Mouse (Mus musculus) forebrain, embryonic 14.5 days (tissue): ENCODE results near the gene Rnf220. TPM values are rescaled to one million over a fixed set of nuclear protein-coding genes. Genes with fewer than 3 reads are reported as not detected.

ENCODE experiments used
- ATAC-seq: fragments of 200-750 bp; cut with Nextera tagmentation; 2 replicates; pipeline ENCODE4 v1.8.0; 2017; ENCODE audit warnings: mild to moderate bottlenecking, moderate library complexity
- DNase-seq: peaks from one replicate; pipeline ENCODE4 v3.0.0-alpha.2; 2015; ENCODE audit warnings: low spot score
- H3K27ac ChIP-seq: fragments of 300-500 bp; sonication (generic); 2 replicates; pipeline ENCODE4 v1.5.1; 2014; ENCODE audit warnings: low read depth, mild to moderate bottlenecking, control low read depth, low read length, moderate library complexity
- H3K27me3 ChIP-seq: fragments of 300-500 bp; sonication (generic); replicated peaks from 2 replicates; pipeline ENCODE4 v1.6.1; 2014; ENCODE audit warnings: low read length, control low read depth, mixed read lengths; ENCODE audit not compliant: control insufficient read depth, insufficient read depth
- H3K36me3 ChIP-seq: fragments of 300-500 bp; sonication (generic); 2 replicates; pipeline ENCODE4 v1.6.1; 2014; ENCODE audit warnings: low read length, control low read depth; ENCODE audit not compliant: control insufficient read depth, insufficient read depth
- H3K4me1 ChIP-seq: fragments of 300-500 bp; sonication (generic); 2 replicates; pipeline ENCODE4 v1.6.1; 2014; ENCODE audit warnings: antibody characterized with exemption, low read length, control low read depth; ENCODE audit not compliant: control insufficient read depth, insufficient read depth
- H3K4me2 ChIP-seq: fragments of 300-500 bp; sonication (generic); 2 replicates; pipeline ENCODE4 v1.6.1; 2014; ENCODE audit warnings: mild to moderate bottlenecking, control low read depth, low read length
- H3K4me3 ChIP-seq: fragments of 300-500 bp; sonication (generic); 2 replicates; pipeline ENCODE4 v1.5.1; 2014; ENCODE audit warnings: low read depth, low read length, control low read depth
- H3K9ac ChIP-seq: fragments of 300-500 bp; sonication (generic); 2 replicates; pipeline ENCODE4 v1.6.1; 2014; ENCODE audit warnings: mild to moderate bottlenecking, low read length, control low read depth, moderate library complexity
- H3K9me3 ChIP-seq: fragments of 300-500 bp; sonication (generic); replicated peaks from 2 replicates; pipeline ENCODE4 v1.6.1; 2016; ENCODE audit warnings: low read length, control low read depth, mixed read lengths; ENCODE audit not compliant: control insufficient read depth
- WGBS: fragments of 180-500 bp; shearing (Covaris S2); extraction: QIAGEN DNeasy Blood & Tissue Kit; methylation state at CpG from one replicate; pipeline ENCODE4 v1.1.7; 2014; 5-methylcytosine and 5-hydroxymethylcytosine counted together
- polyA plus RNA-seq: library from polyadenylated mRNA; unstranded; fragments of >200 nt; fragmentation: Nextera tagmentation; extraction: Ambion mirVana; gene quantifications from 2 replicates; pipeline ENCODE4 v1.2.1, GENCODE M21; 2014

The Rnf220 gene
- polyA plus RNA-seq, 1 experiment from 2014 or later, result 84.3 TPM

GRCm38 (mm10) chr4:117297819-117298218 is 199.0 kb downstream of the Rnf220 start:
- no peak overlapping the region for H3K27ac ChIP-seq
- H3K4me2 ChIP-seq, result no peak overlapping the region
- WGBS, result 85% methylated on average over 9 of the region's 9 CpGs
- no peaks in the 10 kb centered on the region for H3K36me3 ChIP-seq
- no peaks in the 10 kb centered on the region for H3K9me3 ChIP-seq
- no peak overlapping the region for H3K4me3 ChIP-seq
- no peak for DNase-seq
- H3K27me3 ChIP-seq, result peaks cover 13% of the 10 kb centered on the region
- no peak for ATAC-seq
- H3K9ac ChIP-seq, result no peak overlapping the region
- H3K4me1 ChIP-seq, result no peaks in the 10 kb centered on the region

GRCm38 (mm10) chr4:117296849-117297593 is 199.8 kb downstream of the Rnf220 start:
- ATAC-seq, result no peak
- no peak overlapping the region for H3K9ac ChIP-seq
- H3K27me3 ChIP-seq, result 0 out of 2 replicates have a peak, but pooled peaks cover 6% of the 10 kb centered on the region
- 86% methylated on average over 19 of the region's 19 CpGs for WGBS
- DNase-seq, result no peak
- H3K4me1 ChIP-seq, result no peaks in the 10 kb centered on the region
- no peaks in the 10 kb centered on the region for H3K9me3 ChIP-seq
- H3K4me2 ChIP-seq, result no peak overlapping the region
- H3K27ac ChIP-seq, result no peak overlapping the region
- no peak overlapping the region for H3K4me3 ChIP-seq
- no peaks in the 10 kb centered on the region for H3K36me3 ChIP-seq

GRCm38 (mm10) chr4:117291696-117292095 is 205.2 kb downstream of the Rnf220 start:
- H3K36me3 ChIP-seq, result peaks cover 8% of the 10 kb centered on the region; the same call in 1 of the 2 replicates
- H3K27ac ChIP-seq, result no peak overlapping the region
- H3K27me3 ChIP-seq, result no peaks in the 10 kb centered on the region
- no peak overlapping the region for H3K4me2 ChIP-seq
- 86% methylated on average over 2 of the region's 2 CpGs for WGBS
- no peak overlapping the region for H3K4me3 ChIP-seq
- ATAC-seq, result no peak
- no peak for DNase-seq
- no peaks in the 10 kb centered on the region for H3K9me3 ChIP-seq
- peaks cover 14% of the 10 kb centered on the region for H3K4me1 ChIP-seq
- no peak overlapping the region for H3K9ac ChIP-seq

GRCm38 (mm10) chr4:117288927-117289801 is 207.7 kb downstream of the Rnf220 start:
- Histone ChIP-seq H3K4me1 (peaks cover 18% of the 10 kb centered on the region), H3K36me3 (peaks cover 33% of the 10 kb centered on the region), H3K27ac (peak overlapping the region; percentile 95), H3K4me3 (peak overlapping the region; percentile 76), H3K4me2 (peak overlapping the region; percentile 76), H3K27me3 (no peaks in the 10 kb centered on the region), H3K9me3 (no peaks in the 10 kb centered on the region), H3K9ac (peak overlapping the region; percentile 84)
- DNase-seq, result peak; percentile 86
- peak; percentile 88 for ATAC-seq
- WGBS, result under 1% methylated on average over 55 of the region's 80 CpGs

- H3K36me3 ChIP-seq, result peaks cover 41% of the 10 kb centered on the region
- H3K9ac ChIP-seq, result peak overlapping the region; percentile 84
- H3K27me3 ChIP-seq, result no peaks in the 10 kb centered on the region
- DNase-seq (peak; percentile 67), ATAC-seq (peak; percentile 43)
- H3K27ac ChIP-seq, result peak overlapping the region; percentile 95
- peak overlapping the region; percentile 76 for H3K4me3 ChIP-seq
- H3K4me1 ChIP-seq, result peaks cover 24% of the 10 kb centered on the region
- WGBS, result 10% methylated on average over 25 of the region's 25 CpGs
- H3K9me3 ChIP-seq, result no peaks in the 10 kb centered on the region
- peak overlapping the region; percentile 76 for H3K4me2 ChIP-seq
Observed at GRCm38 (mm10) chr4:117288277-117288926, 208.4 kb downstream of the Rnf220 start.

GRCm38 (mm10) chr4:117284363-117284762 is 212.5 kb downstream of the Rnf220 start:
- Histone ChIP-seq H3K4me3 (no peak overlapping the region), H3K9me3 (no peaks in the 10 kb centered on the region), H3K27ac (peak overlapping the region; percentile 36; the same call in 1 of the 2 replicates), H3K9ac (peak overlapping the region; percentile 26), H3K27me3 (no peaks in the 10 kb centered on the region), H3K36me3 (peaks cover 76% of the 10 kb centered on the region), H3K4me2 (no peak overlapping the region), H3K4me1 (peaks cover 21% of the 10 kb centered on the region)
- WGBS, result 63% methylated on average over 4 of the region's 4 CpGs
- DNase-seq, result no peak
- no peak for ATAC-seq

- Histone ChIP-seq H3K4me3 (no peak overlapping the region), H3K4me2 (no peak overlapping the region), H3K27me3 (no peaks in the 10 kb centered on the region), H3K36me3 (peaks cover 85% of the 10 kb centered on the region), H3K9ac (peak overlapping the region; percentile 26), H3K9me3 (no peaks in the 10 kb centered on the region), H3K4me1 (peaks cover 19% of the 10 kb centered on the region), H3K27ac (peak overlapping the region; percentile 36)
- peak; percentile 72 for ATAC-seq
- WGBS, result 12% methylated on average over 22 of the region's 22 CpGs
- peak; percentile 56 for DNase-seq
Observed at GRCm38 (mm10) chr4:117283271-117284191, 213.3 kb downstream of the Rnf220 start.
